Mouse (Mus musculus): Measurements from ENCODE around the gene Pop4. TPM values are rescaled to one million over a fixed set of nuclear protein-coding genes. Genes with fewer than 3 reads are reported as not detected.

Gene Pop4
- polyA plus RNA-seq, 1 experiment from 2014 or later, result 56.8 TPM

GRCm38 (mm10) chr7:38227900-38228298 is 43.3 kb downstream of the Pop4 start, which contains the start of gene Plekhf1:
TSS of gene Plekhf1 (minus strand) at chr7:38228016.
- Histone ChIP-seq H3K27ac (replicated peaks; ENCODE audit: low read depth, low read length) (peak within 1 kb of the TSS; percentile 77), H3K4me3 (ENCODE audit: low read depth, low read length) (peak within 1 kb of the TSS; percentile 51), H3K36me3 (ENCODE audit: control insufficient read depth, insufficient read depth, low read length) (no peaks in the 10 kb centered on the region), H3K4me1 (ENCODE audit: control insufficient read depth, insufficient read depth, low read length) (peaks cover 14% of the 10 kb centered on the region), H3K27me3 (replicated peaks; ENCODE audit: control insufficient read depth, insufficient read depth, low read length) (0 out of 2 replicates have a peak, but pooled peaks cover 5% of the 10 kb centered on the region), H3K9ac (ENCODE audit: low read depth, low read length) (peak within 1 kb of the TSS; percentile 62), H3K4me2 (ENCODE audit: low read depth, low read length) (peak within 1 kb of the TSS; percentile 59), H3K9me3 (ENCODE audit: control insufficient read depth, low read length) (no peaks in the 10 kb centered on the region)
- 0% methylated on average over 30 of the region's 36 CpGs for WGBS
- DNase-seq (ENCODE audit: low spot score) (peak; percentile 96), ATAC-seq (ENCODE audit: low read depth) (peak; percentile 96)

- Histone ChIP-seq H3K36me3 (ENCODE audit: control insufficient read depth, insufficient read depth, low read length) (no peaks in the 10 kb centered on the region), H3K4me1 (ENCODE audit: control insufficient read depth, insufficient read depth, low read length) (peaks cover 14% of the 10 kb centered on the region), H3K4me3 (ENCODE audit: low read depth, low read length) (peak overlapping the region; percentile 51), H3K27me3 (replicated peaks; ENCODE audit: control insufficient read depth, insufficient read depth, low read length) (0 out of 2 replicates have a peak, but pooled peaks cover 5% of the 10 kb centered on the region), H3K9ac (ENCODE audit: low read depth, low read length) (peak overlapping the region; percentile 62), H3K9me3 (ENCODE audit: control insufficient read depth, low read length) (no peaks in the 10 kb centered on the region), H3K27ac (replicated peaks; ENCODE audit: low read depth, low read length) (peak overlapping the region; percentile 77), H3K4me2 (ENCODE audit: low read depth, low read length) (peak overlapping the region; percentile 59)
- WGBS, result under 1% methylated on average over 25 of the region's 25 CpGs
- peak; percentile 66 for ATAC-seq (ENCODE audit: low read depth)
- peak; percentile 87 for DNase-seq (ENCODE audit: low spot score)
Observed at GRCm38 (mm10) chr7:38227181-38227899, 43.9 kb downstream of the Pop4 start.

GRCm38 (mm10) chr7:38226226-38226625 is 45.0 kb downstream of the Pop4 start:
- Histone ChIP-seq H3K9ac (ENCODE audit: low read depth, low read length) (no peak overlapping the region), H3K36me3 (ENCODE audit: control insufficient read depth, insufficient read depth, low read length) (no peaks in the 10 kb centered on the region), H3K9me3 (ENCODE audit: control insufficient read depth, low read length) (no peaks in the 10 kb centered on the region), H3K4me3 (ENCODE audit: low read depth, low read length) (peak overlapping the region; percentile 51; the same call in 1 of the 2 replicates), H3K4me2 (ENCODE audit: low read depth, low read length) (peak overlapping the region; percentile 59), H3K27ac (replicated peaks; ENCODE audit: low read depth, low read length) (no peak overlapping the region), H3K4me1 (ENCODE audit: control insufficient read depth, insufficient read depth, low read length) (peaks cover 14% of the 10 kb centered on the region), H3K27me3 (replicated peaks; ENCODE audit: control insufficient read depth, insufficient read depth, low read length) (0 out of 2 replicates have a peak, but pooled peaks cover 5% of the 10 kb centered on the region)
- no peak for ATAC-seq (ENCODE audit: low read depth)
- no peak for DNase-seq (ENCODE audit: low spot score)
- WGBS, result 80% methylated on average over 2 of the region's 2 CpGs

GRCm38 (mm10) chr7:38224577-38225369 is 46.5 kb downstream of the Pop4 start:
- H3K27ac ChIP-seq (replicated peaks; ENCODE audit: low read depth, low read length), result no peak overlapping the region
- H3K4me2 ChIP-seq (ENCODE audit: low read depth, low read length), result no peak overlapping the region
- H3K27me3 ChIP-seq (replicated peaks; ENCODE audit: control insufficient read depth, insufficient read depth, low read length), result 0 out of 2 replicates have a peak, but pooled peaks cover 5% of the 10 kb centered on the region
- WGBS, result 77% methylated on average over 13 of the region's 13 CpGs
- H3K9ac ChIP-seq (ENCODE audit: low read depth, low read length), result no peak overlapping the region
- H3K4me3 ChIP-seq (ENCODE audit: low read depth, low read length), result no peak overlapping the region
- 0 out of 2 replicates have a peak, but pooled peaks cover 4% of the 10 kb centered on the region for H3K36me3 ChIP-seq (ENCODE audit: control insufficient read depth, insufficient read depth, low read length)
- DNase-seq (ENCODE audit: low spot score) (peak; percentile 6), ATAC-seq (ENCODE audit: low read depth) (no peak)
- no peaks in the 10 kb centered on the region for H3K9me3 ChIP-seq (ENCODE audit: control insufficient read depth, low read length)
- H3K4me1 ChIP-seq (ENCODE audit: control insufficient read depth, insufficient read depth, low read length), result peaks cover 14% of the 10 kb centered on the region

DNA sequence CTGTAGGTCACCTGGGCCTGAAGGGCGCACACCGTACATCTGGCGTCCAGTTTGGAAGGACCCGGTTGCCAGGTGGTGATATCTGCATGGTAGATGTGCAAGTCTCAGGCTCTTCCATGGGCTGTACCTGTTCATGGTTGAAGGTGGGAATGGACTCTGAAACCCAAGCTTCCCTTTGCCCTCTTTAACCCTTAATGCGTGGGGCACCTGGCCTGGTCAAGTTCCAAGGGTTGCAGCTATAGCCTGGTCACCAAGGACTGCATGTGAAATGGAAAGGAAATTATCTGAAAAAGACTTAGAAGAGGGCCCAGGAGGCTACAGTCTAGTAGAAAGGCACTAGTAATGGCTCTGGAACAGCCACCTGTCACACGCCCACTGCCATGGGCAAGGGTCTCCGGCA is 50.4 kb downstream of the Pop4 start:
- H3K27ac ChIP-seq (replicated peaks; ENCODE audit: low read depth, low read length), result no peak overlapping the region
- peaks cover 3% of the 10 kb centered on the region; the same call in 1 of the 2 replicates for H3K4me1 ChIP-seq (ENCODE audit: control insufficient read depth, insufficient read depth, low read length)
- ATAC-seq (ENCODE audit: low read depth) (no peak), DNase-seq (ENCODE audit: low spot score) (no peak)
- no peaks in the 10 kb centered on the region for H3K9me3 ChIP-seq (ENCODE audit: control insufficient read depth, low read length)
- 93% methylated on average over 7 of the region's 7 CpGs for WGBS
- H3K36me3 ChIP-seq (ENCODE audit: control insufficient read depth, insufficient read depth, low read length), result 0 out of 2 replicates have a peak, but pooled peaks cover 4% of the 10 kb centered on the region
- H3K9ac ChIP-seq (ENCODE audit: low read depth, low read length), result no peak overlapping the region
- no peaks in the 10 kb centered on the region for H3K27me3 ChIP-seq (replicated peaks; ENCODE audit: control insufficient read depth, insufficient read depth, low read length)
- no peak overlapping the region for H3K4me2 ChIP-seq (ENCODE audit: low read depth, low read length)
- H3K4me3 ChIP-seq (ENCODE audit: low read depth, low read length), result no peak overlapping the region

DNA sequence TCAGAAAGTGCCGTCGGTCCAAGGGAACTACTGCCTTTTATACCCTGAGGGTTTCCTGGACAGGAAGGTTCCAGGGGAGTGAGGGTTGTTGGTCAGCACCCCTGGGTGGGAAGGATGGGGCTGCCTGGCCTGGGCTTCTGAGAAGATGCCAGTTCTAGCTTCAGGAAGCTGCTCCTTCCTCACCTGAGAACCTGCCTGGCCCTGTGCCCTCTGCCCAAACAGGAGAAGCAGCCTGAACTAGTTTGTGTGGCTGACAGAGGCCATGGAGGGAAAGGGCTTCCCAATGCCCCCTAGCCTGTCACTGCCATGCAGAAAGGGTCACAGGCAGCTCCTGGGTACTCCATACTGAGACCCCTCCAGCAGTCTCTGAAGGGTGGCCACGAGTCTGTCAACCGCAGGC is 51.7 kb downstream of the Pop4 start:
- Histone ChIP-seq H3K4me1 (ENCODE audit: control insufficient read depth, insufficient read depth, low read length) (no peaks in the 10 kb centered on the region), H3K36me3 (ENCODE audit: control insufficient read depth, insufficient read depth, low read length) (0 out of 2 replicates have a peak, but pooled peaks cover 4% of the 10 kb centered on the region), H3K9ac (ENCODE audit: low read depth, low read length) (no peak overlapping the region), H3K9me3 (ENCODE audit: control insufficient read depth, low read length) (no peaks in the 10 kb centered on the region), H3K27ac (replicated peaks; ENCODE audit: low read depth, low read length) (no peak overlapping the region), H3K27me3 (replicated peaks; ENCODE audit: control insufficient read depth, insufficient read depth, low read length) (no peaks in the 10 kb centered on the region), H3K4me2 (ENCODE audit: low read depth, low read length) (no peak overlapping the region), H3K4me3 (ENCODE audit: low read depth, low read length) (no peak overlapping the region)
- ATAC-seq (ENCODE audit: low read depth) (no peak), DNase-seq (ENCODE audit: low spot score) (no peak)
- WGBS, result 85% methylated on average over 4 of the region's 4 CpGs

DNA sequence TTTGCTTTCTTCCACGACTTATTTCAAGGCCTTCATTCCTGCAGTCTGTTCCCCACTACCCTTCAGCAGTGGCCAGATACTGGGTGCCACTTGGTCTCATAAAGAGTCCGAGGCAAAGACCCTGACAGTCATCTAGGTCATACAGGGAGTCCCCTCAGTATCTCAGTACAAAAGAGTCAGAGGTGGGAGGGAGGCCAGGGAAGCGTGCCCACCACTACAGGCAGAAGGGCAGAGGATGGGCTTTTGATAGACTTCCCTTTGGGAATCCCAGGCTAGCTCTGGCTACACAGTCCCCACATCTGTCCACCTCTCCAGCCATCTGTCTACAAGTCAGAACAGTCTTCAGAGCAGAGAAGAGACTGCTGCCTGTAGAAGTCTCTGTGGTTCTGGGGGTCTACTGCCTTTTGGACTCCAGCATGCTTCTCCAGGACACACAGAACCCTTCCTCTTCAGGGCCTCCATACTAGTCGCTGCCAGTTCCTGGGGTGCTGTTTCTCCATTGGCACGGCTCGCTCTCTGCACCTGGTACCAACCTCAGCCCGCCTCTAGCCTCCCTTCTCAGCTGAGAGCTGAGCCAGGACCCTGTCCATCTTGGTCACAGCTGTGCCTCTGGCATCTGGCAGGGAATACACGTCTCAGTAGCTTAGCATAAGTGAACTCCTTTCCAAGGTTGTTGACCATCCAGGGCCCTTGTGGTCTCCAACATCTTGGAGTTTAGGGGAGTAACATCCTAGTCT is 52.4 kb downstream of the Pop4 start:
- ATAC-seq (ENCODE audit: low read depth) (no peak), DNase-seq (ENCODE audit: low spot score) (no peak)
- H3K4me2 ChIP-seq (ENCODE audit: low read depth, low read length), result no peak overlapping the region
- 67% methylated on average over 8 of the region's 8 CpGs for WGBS
- H3K9me3 ChIP-seq (ENCODE audit: control insufficient read depth, low read length), result no peaks in the 10 kb centered on the region
- 0 out of 2 replicates have a peak, but pooled peaks cover 4% of the 10 kb centered on the region for H3K36me3 ChIP-seq (ENCODE audit: control insufficient read depth, insufficient read depth, low read length)
- H3K4me3 ChIP-seq (ENCODE audit: low read depth, low read length), result no peak overlapping the region
- no peak overlapping the region for H3K9ac ChIP-seq (ENCODE audit: low read depth, low read length)
- no peak overlapping the region for H3K27ac ChIP-seq (replicated peaks; ENCODE audit: low read depth, low read length)
- H3K27me3 ChIP-seq (replicated peaks; ENCODE audit: control insufficient read depth, insufficient read depth, low read length), result no peaks in the 10 kb centered on the region
- no peaks in the 10 kb centered on the region for H3K4me1 ChIP-seq (ENCODE audit: control insufficient read depth, insufficient read depth, low read length)
